Mouse (Mus musculus) mesoderm, embryonic 11.5 days (tissue): Measurements from ENCODE around the gene Man1c1.
A peak's percentile ranks its signal among the peaks of the same experiment; 100 is the strongest.

Experiments
- DNase-seq: peaks from one replicate; pipeline ENCODE4 v3.0.0-alpha.2; 2012; ENCODE audit warnings: low read depth, low spot score

The Man1c1 gene

GRCm38 (mm10) chr4:134674970-134675369 lies 29.1 kb downstream of the Man1c1 start:
- DNase-seq = no peak

- DNase-seq = no peak
Observed at GRCm38 (mm10) chr4:134673882-134674463, 30.1 kb downstream of the Man1c1 start.

GRCm38 (mm10) chr4:134673151-134673550 lies 30.9 kb downstream of the Man1c1 start:
- no peak for DNase-seq

- DNase-seq = no peak
Observed at GRCm38 (mm10) chr4:134672326-134672725, 31.8 kb downstream of the Man1c1 start.

- no peak for DNase-seq
Observed at GRCm38 (mm10) chr4:134671660-134672173, 32.4 kb downstream of the Man1c1 start.

- no peak for DNase-seq
Observed at GRCm38 (mm10) chr4:134669742-134670354, 34.2 kb downstream of the Man1c1 start.

- no peak for DNase-seq
Observed at GRCm38 (mm10) chr4:134668355-134669028, 35.6 kb downstream of the Man1c1 start.

GRCm38 (mm10) chr4:134666391-134666790 lies 37.7 kb downstream of the Man1c1 start:
- DNase-seq = no peak

GRCm38 (mm10) chr4:134663052-134663451 lies 41.0 kb downstream of the Man1c1 start:
- DNase-seq = no peak

GRCm38 (mm10) chr4:134660630-134661183 lies 43.4 kb downstream of the Man1c1 start:
- peak; percentile 52 for DNase-seq

GRCm38 (mm10) chr4:134659354-134660301 lies 44.5 kb downstream of the Man1c1 start:
- peak; percentile 70 for DNase-seq

- DNase-seq = no peak
Observed at GRCm38 (mm10) chr4:134657473-134657872, 46.6 kb downstream of the Man1c1 start.

- no peak for DNase-seq
Observed at GRCm38 (mm10) chr4:134654391-134654790, 49.7 kb downstream of the Man1c1 start.

- DNase-seq = no peak
Observed at GRCm38 (mm10) chr4:134652720-134653119, 51.4 kb downstream of the Man1c1 start.

GRCm38 (mm10) chr4:134652151-134652550 lies 51.9 kb downstream of the Man1c1 start:
- DNase-seq = no peak

GRCm38 (mm10) chr4:134651358-134651757 lies 52.7 kb downstream of the Man1c1 start:
- DNase-seq = no peak

GRCm38 (mm10) chr4:134645042-134645948 lies 58.8 kb downstream of the Man1c1 start:
- no peak for DNase-seq

- no peak for DNase-seq
Observed at GRCm38 (mm10) chr4:134644410-134644809, 59.7 kb downstream of the Man1c1 start.

GRCm38 (mm10) chr4:134641711-134642516 lies 62.2 kb downstream of the Man1c1 start:
- no peak for DNase-seq
